Mouse (Mus musculus) left cerebral cortex, postnatal 25 days (tissue): ENCODE data around the gene Col1a1. TPM values are rescaled to one million over a fixed set of nuclear protein-coding genes. Genes with fewer than 3 reads are reported as not detected.

Experiments
- DNase-seq, 2 experiments: peaks; one replicate each; pipeline ENCODE4 v3.0.0; 2022; ENCODE audit warnings: low spot score in 2 of 2, mixed read lengths in 1 of 2
- intact Hi-C: fragments of 180-260 bp; cut with DNase I; formaldehyde crosslinking; loops from one replicate; pipeline ENCODE4 v1.15.1; 2025
- total RNA-seq, 2 experiments: library from RNA; stranded (reverse); gene quantifications; 2 replicates each; pipeline ENCODE4 v1.2.3; 2021

The Col1a1 gene
- total RNA-seq, 2 experiments from 2014 or later, result 22.8 to 31.9 TPM

DNA sequence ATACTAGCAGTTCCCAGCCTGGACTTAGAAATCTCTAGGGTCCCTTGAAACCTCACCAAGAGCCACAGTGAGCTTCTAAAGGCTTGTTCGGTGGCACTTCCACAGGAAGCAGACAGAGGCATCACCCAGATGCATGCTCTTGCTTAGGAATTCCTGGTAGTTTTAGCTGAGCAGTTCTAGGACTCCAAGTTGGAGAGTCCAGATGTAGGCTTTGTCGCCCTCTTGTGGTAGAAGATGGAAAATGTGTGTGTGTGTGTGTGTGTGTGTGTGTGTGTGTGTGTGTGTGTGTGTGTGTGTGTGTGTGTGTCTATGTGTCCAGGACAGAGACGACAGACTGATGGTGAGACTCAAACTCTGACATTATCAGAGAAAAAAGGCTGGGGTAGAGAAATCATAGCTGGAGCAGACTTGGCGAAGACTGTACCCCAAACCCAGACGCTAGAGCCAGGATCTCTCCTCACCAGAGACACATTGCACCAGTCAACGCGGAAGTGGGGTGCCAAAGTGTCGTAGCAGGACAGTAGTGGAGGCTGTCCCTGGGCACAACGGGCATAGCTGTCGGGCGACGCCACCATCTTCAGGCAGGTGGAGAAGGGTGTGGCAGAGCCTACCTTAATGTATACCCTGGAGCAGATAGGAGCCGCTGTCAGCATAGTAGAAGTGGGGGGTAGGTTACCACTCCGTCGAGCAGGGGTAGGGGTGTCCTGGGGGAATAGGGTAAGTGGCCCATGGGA, 34.4 kb downstream of the Col1a1 start:
- intact Hi-C loops, result loop anchor here (1.0 kb wide), 1 partner anchor 31 kb away; no protein-coding TSS in a partner anchor
- DNase-seq, result peak; percentile 84 to 89

DNA sequence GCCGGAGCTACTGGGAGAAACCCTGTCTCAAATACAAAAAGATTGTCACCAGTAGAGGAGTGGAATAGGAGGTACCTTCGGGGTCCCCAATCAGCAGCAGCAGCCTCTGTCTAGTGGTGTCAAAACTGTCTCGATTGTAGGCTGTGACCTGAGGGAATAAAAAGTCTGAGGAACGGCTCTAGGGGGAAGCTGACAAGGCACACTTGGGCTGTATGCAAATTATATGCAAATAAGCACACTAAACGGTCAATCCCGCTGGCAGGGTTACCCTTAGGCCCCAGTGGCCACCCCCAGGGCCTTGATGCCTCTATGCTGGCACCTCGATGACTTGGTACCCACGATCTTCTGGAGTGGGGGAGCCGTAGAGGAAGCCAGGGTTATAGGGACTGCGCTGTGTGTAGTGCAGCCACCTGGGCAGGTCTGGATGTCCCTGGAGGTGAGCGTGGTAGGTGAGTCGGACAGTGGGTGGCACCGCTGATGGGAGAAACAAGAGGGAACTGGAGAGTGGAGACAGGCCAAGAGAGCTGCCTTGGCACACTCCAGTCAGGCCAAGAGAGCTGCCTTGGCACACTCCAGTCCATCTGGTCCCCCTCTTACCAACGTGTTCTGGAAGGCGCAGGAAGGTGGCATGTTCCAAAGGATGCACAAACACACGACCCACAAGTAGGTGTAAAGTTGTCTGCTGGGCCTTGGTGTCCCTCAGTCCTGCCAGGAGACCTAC, 36.0 kb downstream of the Col1a1 start:
- intact Hi-C loops, result no loop called here
- DNase-seq, result no peak

GRCm38 (mm10) chr11:94972887-94973286, 36.9 kb downstream of the Col1a1 start:
- no peak for DNase-seq
- intact Hi-C loops, result no loop called here

- intact Hi-C loops, result no loop called here
- DNase-seq, result no peak
Measured at GRCm38 (mm10) chr11:94973313-94973712, 37.3 kb downstream of the Col1a1 start.

- intact Hi-C loops, result loop anchor here (5.0 kb wide), 1 partner anchor 67 kb away; the partner anchor contains the start of gene Pdk2
Measured at GRCm38 (mm10) chr11:94974951-94975350, 38.9 kb downstream of the Col1a1 start.

DNA sequence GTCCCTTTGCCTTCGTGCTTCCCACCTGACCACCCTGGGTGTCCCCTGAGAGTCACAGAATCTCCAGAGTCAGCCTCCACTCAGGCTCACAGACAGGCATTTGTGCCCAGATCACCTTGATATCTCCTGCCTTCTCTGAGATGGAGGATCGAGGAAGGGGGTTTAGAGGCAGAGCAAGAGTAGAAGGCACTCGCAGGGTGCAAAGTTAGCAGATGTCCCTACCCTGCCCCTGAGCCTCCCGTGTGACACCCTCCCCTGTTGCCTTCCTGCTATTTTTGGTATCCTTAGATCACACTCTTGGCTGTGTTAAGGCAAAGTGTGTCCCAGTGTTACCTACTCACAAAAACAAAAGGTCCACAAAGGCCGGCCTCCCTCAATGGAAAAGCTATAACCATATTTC, 40.2 kb downstream of the Col1a1 start, which contains the start of gene Sgca:
TSS of gene Sgca (minus strand) at position 129 of the 400 bp plus-strand sequence.
- no peak for DNase-seq
- intact Hi-C loops, result loop anchor here (5.0 kb wide), 1 partner anchor 66 kb away; the partner anchor contains the start of gene Pdk2

More at GRCm38 (mm10) chr11:94974951-94975350, 38.9 kb downstream of the Col1a1 start:
- DNase-seq, result no peak

DNA sequence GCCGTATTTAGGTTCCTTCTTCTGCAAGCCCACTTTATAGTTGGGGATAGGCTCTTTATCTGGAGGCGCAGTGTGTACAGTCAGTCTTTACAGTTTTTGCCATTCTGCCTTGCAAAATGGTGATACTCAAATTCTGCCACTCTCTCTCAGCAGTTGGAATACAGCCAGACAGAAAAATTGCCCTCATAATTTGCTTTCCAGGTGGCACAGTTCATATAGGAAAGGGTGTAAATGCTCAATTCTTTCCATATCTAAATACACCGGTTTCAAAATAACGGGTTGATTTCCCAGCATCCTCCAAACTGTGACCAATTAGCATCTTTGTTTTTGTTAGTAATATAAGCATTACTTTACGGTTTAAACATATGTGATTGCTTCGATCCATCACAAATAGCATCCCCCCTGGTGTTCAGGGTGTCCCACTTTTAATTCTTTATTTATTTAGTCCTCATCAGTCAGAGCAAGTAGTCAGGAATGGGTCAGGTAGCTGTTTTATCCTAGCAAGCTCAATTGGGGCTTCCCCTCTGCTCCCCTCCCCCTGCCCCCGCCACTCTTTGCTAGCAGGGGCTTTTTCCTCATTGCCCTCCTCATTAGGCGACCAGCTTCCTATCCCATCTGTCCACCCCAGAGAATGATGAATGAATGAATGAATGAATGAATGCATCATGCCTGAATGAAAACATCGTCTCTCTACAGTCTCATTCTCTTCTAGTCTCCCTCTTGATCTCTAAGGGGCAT, 42.3 kb downstream of the Col1a1 start:
- intact Hi-C loops, result loop anchor here (2.0 to 5.0 kb wide), 2 partner anchors 22 to 64 kb away; partner anchors contain the start of gene Pdk2
- DNase-seq, result no peak

DNA sequence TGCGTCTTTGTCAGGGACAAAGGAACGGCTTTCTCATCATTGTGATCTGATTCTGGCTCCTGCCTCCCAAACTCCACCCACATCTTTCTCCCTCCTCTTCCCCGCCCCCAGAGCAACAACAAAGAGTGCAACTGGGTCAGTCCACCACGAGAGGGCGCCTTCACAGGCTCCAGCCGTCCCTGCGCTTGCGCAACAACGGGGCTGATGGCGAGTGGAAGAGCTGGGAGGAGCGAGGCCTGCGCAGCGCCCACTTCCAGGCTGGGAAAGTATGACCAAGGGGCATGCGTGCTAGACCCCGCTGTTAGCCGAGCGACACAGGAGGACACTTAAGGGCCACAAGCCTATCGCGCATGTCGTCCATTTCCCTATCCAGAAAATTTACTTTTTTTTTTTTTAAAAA, 42.9 kb downstream of the Col1a1 start:
- DNase-seq, result peak; percentile 95 to 99
- intact Hi-C loops, result loop anchor here (1.0 to 5.0 kb wide), 3 partner anchors 10 to 63 kb away; partner anchors contain the start of gene Pdk2

DNA sequence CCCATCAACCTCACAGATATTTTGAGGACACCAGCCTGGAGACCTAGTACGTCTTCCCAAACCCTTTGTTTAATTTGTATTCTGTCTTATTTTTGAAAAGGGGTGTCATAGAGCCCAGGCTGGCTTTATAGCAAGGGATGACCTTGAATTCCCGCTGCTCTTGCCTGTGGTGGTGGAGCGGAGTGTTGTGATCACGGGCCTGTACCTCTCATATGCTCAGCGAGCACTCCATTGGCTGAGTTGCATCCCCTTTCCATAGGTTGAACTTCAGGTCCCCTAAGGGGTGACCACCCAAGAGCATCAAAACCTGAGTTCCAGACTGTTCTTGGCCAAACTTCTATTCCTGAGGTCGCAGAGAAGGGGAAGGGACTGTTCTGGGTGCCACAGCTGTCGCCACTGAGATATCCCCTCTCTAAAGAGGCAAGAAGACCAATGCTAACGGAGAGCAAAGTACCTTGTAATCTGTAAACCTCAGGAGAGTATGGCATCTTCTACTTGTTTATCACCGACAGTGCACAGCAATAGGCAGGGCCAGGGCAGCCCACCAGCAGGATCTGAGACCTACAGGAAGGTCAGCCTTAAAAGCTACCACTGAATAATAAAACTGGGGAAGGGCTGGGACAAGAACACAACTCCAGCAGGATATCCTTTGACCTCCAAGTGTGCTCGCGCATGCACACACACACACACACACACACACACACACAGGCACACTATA, 43.6 kb downstream of the Col1a1 start:
- intact Hi-C loops, result loop anchor here (1.0 to 5.0 kb wide), 3 partner anchors 10 to 63 kb away; partner anchors contain the start of gene Pdk2

GRCm38 (mm10) chr11:94985140-94985539, 49.1 kb downstream of the Col1a1 start:
- intact Hi-C loops, result no loop called here

More for the DNA sequence above, 43.6 kb downstream of the Col1a1 start:
- no peak for DNase-seq

GRCm38 (mm10) chr11:94985822-94986221, 49.8 kb downstream of the Col1a1 start:
- DNase-seq, result no peak
- intact Hi-C loops, result no loop called here

More at GRCm38 (mm10) chr11:94985140-94985539, 49.1 kb downstream of the Col1a1 start:
- no peak for DNase-seq

GRCm38 (mm10) chr11:94986435-94986834, 50.4 kb downstream of the Col1a1 start:
- intact Hi-C loops, result no loop called here
- no peak for DNase-seq

DNA sequence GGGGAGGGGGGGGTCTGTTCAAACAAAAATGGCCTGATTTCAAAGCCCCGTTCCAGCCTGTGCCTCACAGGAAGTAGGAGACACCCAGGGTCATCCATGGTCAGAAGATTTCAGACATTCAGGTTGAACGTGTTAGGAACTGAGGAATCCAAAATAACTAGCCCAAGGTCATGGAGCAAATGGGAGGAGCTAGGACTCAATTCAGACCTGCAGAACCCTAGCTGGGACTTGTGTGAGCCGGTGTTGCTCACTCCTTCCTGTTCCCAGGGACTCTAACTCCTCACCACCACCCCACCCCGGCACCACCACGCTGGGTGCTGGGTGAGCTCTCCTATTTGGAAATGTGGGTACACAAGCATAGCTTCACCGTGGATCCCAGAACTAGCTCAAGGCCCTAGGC, 51.3 kb downstream of the Col1a1 start:
- no peak for DNase-seq
- intact Hi-C loops, result no loop called here

- intact Hi-C loops, result no loop called here
- DNase-seq, result no peak
Measured at GRCm38 (mm10) chr11:94987851-94988250, 51.8 kb downstream of the Col1a1 start.

DNA sequence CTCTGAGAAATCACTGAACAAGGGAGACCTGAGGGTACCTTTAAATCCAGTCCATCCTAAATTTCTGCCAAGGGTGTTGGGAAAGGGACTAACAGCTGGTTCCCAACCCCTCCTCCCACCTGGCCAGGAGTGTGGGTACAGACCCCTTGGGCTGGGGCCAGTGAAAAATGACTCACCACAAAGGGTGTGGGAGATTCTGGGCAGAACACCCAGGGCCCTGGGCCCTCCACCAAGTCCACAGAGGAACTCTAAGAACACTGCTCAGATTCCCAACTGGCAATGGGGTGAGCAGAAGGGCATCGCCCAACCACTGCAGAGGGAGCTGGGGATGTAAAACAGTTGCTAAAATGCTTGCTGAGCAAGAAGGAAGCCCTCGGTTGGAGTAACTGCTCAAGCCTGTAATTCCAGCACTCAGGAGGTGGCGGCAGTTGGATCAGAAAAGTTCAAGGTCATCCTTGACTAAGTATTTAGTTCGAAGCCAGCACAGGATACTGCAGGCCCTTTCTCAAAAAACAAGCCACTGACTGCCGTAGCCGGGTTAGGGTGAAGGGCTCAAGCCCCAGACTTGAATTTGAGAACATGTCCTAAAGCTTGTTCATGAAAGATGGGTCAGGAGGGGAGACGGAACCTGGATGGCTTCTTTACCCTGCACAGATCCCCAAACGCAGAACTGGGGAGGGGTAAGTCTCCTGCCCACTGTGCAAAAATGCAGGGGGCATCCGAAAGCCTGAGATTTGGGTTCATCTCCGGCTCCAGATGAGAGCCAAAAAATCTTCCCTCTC, 52.9 kb downstream of the Col1a1 start:
- peak in 1 of 2 experiments; percentile 65 for DNase-seq
- intact Hi-C loops, result loop anchor here (1.0 kb wide), 1 partner anchor 10 kb away; no protein-coding TSS in a partner anchor

GRCm38 (mm10) chr11:94989562-94990017, 53.6 kb downstream of the Col1a1 start:
- peak; percentile 88 to 93 for DNase-seq
- intact Hi-C loops, result loop anchor here (1.0 to 5.0 kb wide), 3 partner anchors 10 to 662 kb away; partner anchors contain the start of gene Ankrd40

DNA sequence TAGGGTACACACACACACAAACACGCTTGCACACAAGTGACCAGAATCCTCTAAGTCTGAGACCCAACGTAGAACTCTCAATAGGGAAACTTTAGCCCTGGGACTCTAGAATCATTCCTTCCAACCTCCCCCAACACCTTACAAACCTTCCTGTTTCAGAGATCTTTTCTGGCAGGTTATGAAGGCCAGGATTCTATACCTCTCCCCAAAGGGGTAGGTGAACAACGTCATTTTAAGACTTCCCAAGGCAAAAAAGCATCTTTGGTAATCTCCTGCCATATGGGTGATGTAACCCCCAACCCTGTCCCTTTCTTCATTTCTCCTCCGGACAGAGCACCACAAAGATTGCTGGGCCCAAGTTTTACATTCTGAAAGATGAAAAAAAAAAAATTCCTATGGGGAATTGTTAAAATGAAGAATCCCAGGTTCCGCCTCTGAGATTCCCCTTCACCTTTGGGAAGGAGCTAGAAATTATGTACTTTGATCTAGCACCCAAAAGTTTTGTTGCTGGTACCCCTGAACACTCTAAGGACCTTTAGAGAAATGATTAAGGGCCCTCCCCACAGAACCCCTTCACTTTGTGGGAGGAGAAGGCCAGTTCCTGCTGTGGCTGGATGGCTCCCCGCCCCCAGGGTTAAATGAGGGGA, 54.2 kb downstream of the Col1a1 start:
- no peak for DNase-seq
- intact Hi-C loops, result loop anchor here (5.0 kb wide), 2 partner anchors 47 to 663 kb away; partner anchors contain the start of gene Ankrd40
